Mouse (Mus musculus) spleen, adult 2 months (tissue): ENCODE measurements at regions not wholly inside any gene's neighbourhood (a gene's known extent, or its start where the extent isn't known, plus 50 kb on each side); places are given as distances from the start of the nearest gene placed in this dataset.

Source experiments
- CTCF ChIP-seq: fragments of 200-500 bp; IDR thresholded peaks from 2 replicates; pipeline ENCODE4 v1.5.1; 2011; ENCODE audit warnings: mild to moderate bottlenecking, inconsistent platforms; ENCODE audit not compliant: insufficient read depth, insufficient read length, insufficient replicate concordance; ENCODE audit errors: extremely low read depth
- POLR2A ChIP-seq: fragments of 200-500 bp; IDR thresholded peaks from 2 replicates; pipeline ENCODE4 v1.6.1; 2011; ENCODE audit warnings: low read depth, low read length, inconsistent platforms

DNA sequence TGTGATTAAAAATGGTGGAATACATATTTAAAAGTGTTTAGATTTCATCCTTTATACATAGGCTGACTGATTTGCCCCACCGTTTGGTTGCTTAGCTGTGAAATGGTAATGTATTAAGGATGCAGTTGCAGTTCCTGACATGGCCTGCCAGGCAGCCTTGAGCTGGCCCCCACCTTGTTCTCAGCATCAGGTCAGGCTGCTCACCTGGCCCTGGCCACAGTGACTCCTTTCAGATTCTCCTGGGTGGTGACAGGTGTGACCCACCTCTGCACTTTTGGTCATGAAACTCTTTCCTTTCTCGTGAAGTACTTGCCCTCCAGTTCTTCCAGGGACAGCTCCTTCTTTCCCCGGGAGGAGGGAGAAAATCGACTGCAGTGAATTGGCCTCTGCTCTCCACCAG, 315.5 kb downstream of the Gm11011 start:
- TF ChIP-seq CTCF (no peak), POLR2A (no peak)
